Mouse (Mus musculus) T-helper 17 cell (primary cell): ENCODE data around the gene Gdpd2.

Experiments
- in situ Hi-C, 2 experiments: fragments of 300-600 bp; cut with MboI, MseI; formaldehyde crosslinking; loops; 1 replicate in 1 of 2; 2 replicates in 1 of 2; pipeline ENCODE4 v1.15.1; 2025; ENCODE audit warnings: high pct_unique_total_duplicates in 2 of 2

Gdpd2 gene

GRCm38 (mm10) chrX:100729665-100730188, at the start of gene Gdpd2:
Gdpd2 (plus strand) TSS chrX:100729873.
- in situ Hi-C loops = loop anchor here (5.0 kb wide), 2 partner anchors 38 to 58 kb away; partner anchors contain the start of gene Dlg3 (in 1 of the 2)

GRCm38 (mm10) chrX:100686527-100686926, 43.1 kb upstream of the Gdpd2 start:
- in situ Hi-C loops = no loop called here

- in situ Hi-C loops = no loop called here
Observed at GRCm38 (mm10) chrX:100687360-100688032, 42.2 kb upstream of the Gdpd2 start.

DNA sequence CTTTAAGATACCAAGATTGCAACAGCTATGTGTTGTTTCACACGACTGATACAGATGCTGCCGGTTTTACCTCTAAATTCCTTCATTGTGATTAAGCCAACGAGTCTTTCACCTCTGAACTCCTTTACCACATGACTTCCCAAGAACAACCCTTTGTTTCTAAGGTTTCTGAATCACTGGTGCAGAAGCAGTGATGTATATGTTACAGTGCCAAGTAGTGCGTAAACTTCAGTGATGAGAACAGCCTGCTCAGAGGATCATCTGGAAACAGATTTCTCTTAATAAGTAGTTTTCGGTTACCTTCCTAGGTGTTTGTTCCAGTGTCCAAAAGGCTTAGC, 41.7 kb upstream of the Gdpd2 start:
- in situ Hi-C loops = no loop called here

GRCm38 (mm10) chrX:100696776-100697175, 32.9 kb upstream of the Gdpd2 start:
- in situ Hi-C loops = no loop called here

GRCm38 (mm10) chrX:100708032-100708431, 21.6 kb upstream of the Gdpd2 start:
- in situ Hi-C loops = no loop called here

- in situ Hi-C loops = loop anchor here in 1 of 2 experiments (10.0 kb wide), 1 partner anchor 1919 kb away; no protein-coding TSS in a partner anchor
Observed at GRCm38 (mm10) chrX:100716173-100716572, 13.5 kb upstream of the Gdpd2 start.

- in situ Hi-C loops = no loop called here
Observed at GRCm38 (mm10) chrX:100728947-100729346, 726 bp upstream of the Gdpd2 start.

DNA sequence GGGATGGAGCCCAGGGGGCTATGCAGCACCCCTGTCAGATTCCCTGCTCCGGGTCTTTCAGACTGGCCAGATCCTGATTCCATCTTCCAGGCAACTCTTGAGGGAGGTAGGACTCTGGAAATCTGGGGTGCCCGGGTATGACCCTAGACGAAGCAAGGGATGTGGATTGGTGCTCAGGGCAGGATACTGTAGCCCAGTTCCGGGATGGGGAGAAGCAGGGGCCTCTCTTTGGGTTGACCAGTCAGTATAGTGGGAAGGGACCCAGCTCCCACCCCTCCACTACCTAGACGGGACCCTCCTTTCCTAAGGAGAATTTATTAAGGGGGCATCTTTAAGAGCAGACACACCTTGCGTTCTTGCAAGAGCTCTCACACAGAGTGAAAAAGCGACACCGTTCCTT, 593 bp downstream of the Gdpd2 start:
- in situ Hi-C loops = loop anchor here (5.0 kb wide), 2 partner anchors 37 to 57 kb away; partner anchors contain the start of gene Dlg3 (in 1 of the 2)

- in situ Hi-C loops = loop anchor here (5.0 kb wide), 2 partner anchors 33 to 53 kb away; partner anchors contain the start of gene Dlg3 (in 1 of the 2)
Observed at GRCm38 (mm10) chrX:100734359-100734758, 4.7 kb downstream of the Gdpd2 start.

DNA sequence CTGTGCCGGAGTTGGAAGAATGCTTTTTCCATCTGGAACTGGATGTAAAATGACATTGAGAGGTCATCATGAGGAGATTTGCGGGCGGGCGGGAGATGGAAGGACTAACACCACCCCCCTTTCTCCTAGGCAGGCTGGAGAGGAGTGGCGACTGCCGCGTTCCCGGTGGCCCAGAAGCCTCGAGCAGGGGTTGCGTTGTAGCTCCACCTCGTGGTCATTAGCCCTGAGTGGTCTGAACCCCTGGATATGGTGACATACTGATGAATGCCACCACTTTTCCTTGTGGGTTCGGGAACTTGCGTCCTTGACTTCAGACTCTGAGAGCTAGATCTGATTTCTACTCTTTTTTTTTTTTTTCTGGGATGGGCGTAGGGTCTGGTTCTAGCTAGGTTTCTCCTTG, 9.2 kb downstream of the Gdpd2 start:
- in situ Hi-C loops = no loop called here

- in situ Hi-C loops = no loop called here
Observed at GRCm38 (mm10) chrX:100739443-100739842, 9.8 kb downstream of the Gdpd2 start.

DNA sequence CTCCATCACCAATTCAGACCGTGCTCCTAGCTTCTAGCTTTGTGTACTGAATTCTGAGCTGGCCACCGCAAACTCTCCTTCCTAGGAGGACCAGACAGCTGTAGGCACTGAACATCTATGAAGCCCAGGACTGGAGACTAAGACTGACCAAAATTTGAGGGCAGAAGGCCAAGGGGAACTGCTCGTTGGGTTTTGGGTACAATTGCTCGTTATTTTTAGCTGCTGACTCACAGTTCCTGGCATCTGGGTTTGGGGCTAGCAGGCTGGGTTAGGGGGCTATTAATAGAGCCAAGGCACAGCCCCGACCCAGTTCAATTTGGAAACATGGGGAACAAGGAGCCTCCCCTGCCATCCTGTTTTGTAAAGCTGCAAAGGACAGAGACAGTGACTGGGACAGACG, 11.1 kb downstream of the Gdpd2 start:
- in situ Hi-C loops = no loop called here

- in situ Hi-C loops = no loop called here
Observed at GRCm38 (mm10) chrX:100741940-100742339, 12.3 kb downstream of the Gdpd2 start.

DNA sequence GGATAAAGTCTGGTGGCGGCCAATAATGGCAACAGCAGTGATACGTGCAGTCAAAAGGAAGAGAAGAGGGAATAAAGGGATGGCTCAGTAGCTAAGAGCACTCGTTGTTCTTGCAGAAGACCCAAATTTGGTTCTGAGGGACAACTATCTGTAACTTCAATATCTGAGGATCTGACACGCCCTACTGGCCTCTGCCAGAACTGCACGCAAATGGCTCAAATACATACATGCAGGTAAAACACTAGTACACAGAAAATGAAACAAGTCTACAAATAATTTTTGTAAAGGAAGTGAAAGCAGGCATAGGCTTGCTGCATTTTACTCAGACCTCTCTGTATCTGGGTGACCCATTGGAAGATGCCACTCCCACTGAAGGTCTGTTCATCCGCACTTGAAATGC, 36.2 kb downstream of the Gdpd2 start:
- in situ Hi-C loops = loop anchor here in 1 of 2 experiments (5.0 kb wide), 1 partner anchor 34 kb away; no protein-coding TSS in a partner anchor

DNA sequence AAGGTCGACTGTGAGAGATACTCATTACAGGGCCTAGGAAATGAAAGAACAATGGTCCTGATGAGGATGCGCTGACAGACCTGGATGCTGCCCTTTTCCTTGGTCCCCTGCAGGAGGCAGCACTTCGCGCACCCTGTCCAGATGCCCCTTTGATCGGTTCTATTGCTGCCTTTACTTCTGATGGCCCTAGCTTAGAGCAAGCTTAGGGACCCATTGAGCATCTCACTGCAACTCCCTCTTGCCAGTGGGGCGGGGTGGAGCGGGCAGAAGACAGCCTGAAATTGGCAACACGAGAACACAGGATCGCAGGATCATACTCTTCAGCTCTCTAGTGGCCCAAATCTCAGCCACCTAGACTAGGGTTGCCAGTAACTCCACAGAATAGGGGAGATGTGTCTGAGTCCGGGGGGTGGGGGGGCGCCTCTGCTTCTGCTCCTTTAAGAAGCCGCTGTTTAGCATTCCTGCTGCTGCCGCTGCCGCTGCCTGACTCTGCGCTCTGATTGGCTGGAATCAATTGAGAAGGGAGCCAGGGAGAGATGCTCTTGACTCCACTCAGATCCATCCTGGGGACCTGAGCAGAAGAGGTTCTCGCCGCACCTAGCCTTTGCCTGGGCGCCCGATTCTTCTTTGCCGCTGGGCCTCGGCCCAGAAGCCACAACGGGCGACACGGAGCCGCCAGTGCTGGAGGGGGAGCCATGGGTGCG, 37.7 kb downstream of the Gdpd2 start, which contains the start of gene Dlg3:
TSS of gene Dlg3 (plus strand) at position 542 of the 704 bp plus-strand sequence.
- in situ Hi-C loops = loop anchor here in 1 of 2 experiments (5.0 kb wide), 1 partner anchor 35 kb away; no protein-coding TSS in a partner anchor

DNA sequence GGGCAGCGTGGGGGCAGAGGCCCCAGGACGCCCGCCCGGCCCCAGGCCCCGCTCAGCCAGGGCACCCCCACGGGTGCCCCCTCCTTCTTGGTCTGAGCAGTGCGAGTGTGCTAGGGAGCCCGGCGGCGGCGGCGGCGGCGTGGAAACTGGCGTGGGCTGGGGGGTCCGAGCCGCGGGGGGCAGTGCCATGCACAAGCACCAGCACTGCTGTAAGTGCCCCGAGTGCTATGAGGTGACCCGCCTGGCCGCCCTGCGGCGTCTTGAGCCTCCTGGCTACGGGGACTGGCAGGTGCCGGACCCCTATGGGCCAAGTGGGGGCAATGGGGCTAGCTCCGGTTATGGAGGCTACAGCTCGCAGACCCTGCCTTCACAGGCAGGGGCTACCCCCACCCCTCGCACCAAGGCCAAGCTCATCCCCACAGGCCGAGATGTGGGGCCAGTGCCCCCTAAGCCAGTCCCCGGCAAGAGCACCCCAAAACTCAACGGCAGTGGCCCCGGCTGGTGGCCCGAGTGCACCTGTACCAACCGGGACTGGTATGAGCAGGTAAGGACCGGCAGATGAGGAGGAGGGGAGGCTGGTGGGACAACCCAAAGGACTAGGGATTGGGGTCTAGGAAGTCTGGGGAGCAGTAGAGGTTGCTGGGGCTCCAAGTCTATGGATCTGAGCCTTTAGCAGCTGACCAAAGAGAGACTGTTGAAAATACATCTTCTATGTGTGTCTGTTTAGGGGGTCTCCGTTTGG, 38.4 kb downstream of the Gdpd2 start:
- in situ Hi-C loops = loop anchor here in 1 of 2 experiments (5.0 kb wide), 1 partner anchor 36 kb away; no protein-coding TSS in a partner anchor

DNA sequence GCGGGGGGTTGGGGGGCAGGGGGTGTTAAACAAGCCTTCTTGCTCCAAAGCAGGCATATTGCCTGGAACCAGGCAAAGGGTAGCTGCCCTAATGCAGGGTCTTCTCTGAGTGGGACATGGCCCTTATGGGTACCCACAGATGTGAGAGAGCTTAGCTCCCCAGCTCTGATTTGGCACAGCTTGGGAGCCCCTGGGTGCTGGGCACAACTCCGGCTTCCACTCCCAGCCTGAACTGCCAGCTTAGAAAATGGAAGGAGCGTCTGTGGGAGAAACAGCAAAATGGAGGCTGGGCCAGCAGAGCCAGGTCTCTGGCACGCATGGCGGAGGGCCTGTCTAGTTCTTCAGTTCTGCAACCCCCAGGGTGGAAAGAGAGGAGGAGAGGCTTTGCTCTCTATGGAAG, 39.6 kb downstream of the Gdpd2 start:
- in situ Hi-C loops = loop anchor here in 1 of 2 experiments (5.0 kb wide), 1 partner anchor 37 kb away; no protein-coding TSS in a partner anchor

DNA sequence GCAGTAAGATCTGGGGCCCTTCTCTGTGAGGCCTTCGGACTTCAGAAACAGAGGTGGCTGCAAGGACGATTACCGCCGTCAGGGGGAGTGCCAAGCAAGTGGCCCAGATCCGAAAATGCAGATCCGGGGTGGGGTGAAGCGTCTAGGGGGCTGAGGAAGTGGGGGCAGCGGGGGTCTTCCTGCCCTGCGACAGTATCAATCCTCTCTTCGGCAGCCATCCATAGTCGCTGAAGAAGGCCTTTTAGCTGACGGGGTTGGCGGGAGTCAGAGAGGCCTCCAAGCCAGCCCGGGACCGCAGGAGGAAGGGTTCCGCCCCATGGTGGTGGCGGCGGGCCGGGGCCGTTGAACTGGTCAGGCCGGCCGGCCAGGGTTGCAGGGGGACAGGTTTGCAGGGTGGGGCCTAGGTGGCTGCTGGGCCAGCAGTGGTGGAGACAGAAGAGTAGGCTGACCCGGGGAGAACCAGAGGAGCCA, 44.7 kb downstream of the Gdpd2 start:
- in situ Hi-C loops = loop anchor here in 1 of 2 experiments (10.0 kb wide), 1 partner anchor 1840 kb away; the partner anchor contains the start of gene Yipf6

- in situ Hi-C loops = loop anchor here (5.0 to 10.0 kb wide), 2 partner anchors 167 to 1841 kb away; partner anchors contain the start of gene Yipf6 (in 1 of the 2)
Observed at GRCm38 (mm10) chrX:100775405-100775804, 45.7 kb downstream of the Gdpd2 start.

GRCm38 (mm10) chrX:100776494-100776893, 46.8 kb downstream of the Gdpd2 start:
- in situ Hi-C loops = loop anchor here (5.0 to 10.0 kb wide), 2 partner anchors 166 to 1842 kb away; partner anchors contain the start of gene Yipf6 (in 1 of the 2)
